ENCODE assay signal across 10 mouse cellular contexts in genomic region chr7:72711193-72712131, GRCm38 (mm10).
DNase-seq lines count a peak whose midpoint lies in the region; ATAC-seq and TF ChIP-seq lines count a peak whose summit lies in the region.
"Had no signal": no experiment of that assay in that cellular context is flagged by ENCODE, and none has a peak within 500 bp of the region (broad histone marks: within the 10 kb centered on the region; RNA-seq: fewer than 3 reads in every experiment).

No protein-coding gene starts in this region.

- H3K27me3 ChIP-seq in kidney, embryonic 15.5 days: no peaks in the 10 kb centered on the region
- H3K27me3 ChIP-seq in forebrain, embryonic 15.5 days: no peaks in the 10 kb centered on the region
- no peaks in the 10 kb centered on the region for H3K27me3 ChIP-seq in liver, postnatal 0 days (ENCODE audit: insufficient read depth, low read length)
- H3K27me3 ChIP-seq: CH12.LX had no signal

- no peak overlapping the region for H3K4me3 ChIP-seq in kidney, embryonic 15.5 days (replicated peaks)
- H3K4me3 ChIP-seq in forebrain, embryonic 15.5 days: no peak overlapping the region
- H3K4me3 ChIP-seq in liver, postnatal 0 days (ENCODE audit: low read depth, low read length): no peak overlapping the region

- WGBS in kidney, embryonic 15.5 days: 32% methylated on average over 8 of the region's 8 CpGs
- WGBS in forebrain, embryonic 15.5 days: 66% methylated on average over 8 of the region's 8 CpGs
- WGBS in liver, postnatal 0 days (ENCODE audit: insufficient replicate concordance): 70% methylated on average over 8 of the region's 8 CpGs

- H3K4me1 ChIP-seq in kidney, embryonic 15.5 days: peaks cover 14% of the 10 kb centered on the region
- H3K4me1 ChIP-seq in forebrain, embryonic 15.5 days: no peaks in the 10 kb centered on the region
- no peaks in the 10 kb centered on the region for H3K4me1 ChIP-seq in liver, postnatal 0 days (ENCODE audit: insufficient read depth)

- no peak overlapping the region for H3K4me2 ChIP-seq in kidney, embryonic 15.5 days
- no peak overlapping the region for H3K4me2 ChIP-seq in forebrain, embryonic 15.5 days (replicated peaks)
- no peak overlapping the region for H3K4me2 ChIP-seq in liver, postnatal 0 days (ENCODE audit: low read depth, low read length)

- no peaks in the 10 kb centered on the region for H3K36me3 ChIP-seq in kidney, embryonic 15.5 days
- H3K36me3 ChIP-seq in forebrain, embryonic 15.5 days: no peaks in the 10 kb centered on the region
- no peaks in the 10 kb centered on the region for H3K36me3 ChIP-seq in liver, postnatal 0 days (replicated peaks; ENCODE audit: insufficient read depth, low read length)

- peak; percentile 54; the same call in 1 of the 2 replicates for ATAC-seq in kidney, embryonic 15.5 days (replicated peaks; ENCODE audit: low FRiP score)
- ATAC-seq in forebrain, embryonic 15.5 days (replicated peaks): no peak
- no peak for ATAC-seq in liver, postnatal 0 days

- no peak for DNase-seq in kidney, adult 18-20 months
- DNase-seq in embryo, embryonic 9.5 days (ENCODE audit: extremely low spot score): peak; percentile 15
- peak; percentile 24 for DNase-seq in heart, postnatal 4 days
- peak; percentile 9 for DNase-seq in lung, postnatal 25 days (ENCODE audit: low spot score)
- DNase-seq in right cerebral cortex, postnatal 14 days: no peak
- DNase-seq in liver, postnatal 0 days: no peak
- DNase-seq: cerebellum, adult 11-12 months had no signal

- TF ChIP-seq CTCF in liver, postnatal 0 days (IDR thresholded peaks at IDR 0.05; ENCODE audit: low read depth): no peak

- H3K9me3 ChIP-seq in kidney, embryonic 15.5 days (replicated peaks): no peaks in the 10 kb centered on the region
- no peaks in the 10 kb centered on the region for H3K9me3 ChIP-seq in forebrain, embryonic 15.5 days
- no peaks in the 10 kb centered on the region for H3K9me3 ChIP-seq in liver, postnatal 0 days (ENCODE audit: low read length)

- no peak for TF ChIP-seq EP300 in liver, postnatal 0 days (IDR thresholded peaks at IDR 0.05; ENCODE audit: low read depth)

- no peak overlapping the region for H3K27ac ChIP-seq in kidney, embryonic 15.5 days
- no peak overlapping the region for H3K27ac ChIP-seq in forebrain, embryonic 15.5 days (replicated peaks)
- H3K27ac ChIP-seq in liver, postnatal 0 days (ENCODE audit: low read depth): no peak overlapping the region

- no peak overlapping the region for H3K9ac ChIP-seq in kidney, embryonic 15.5 days
- H3K9ac ChIP-seq in forebrain, embryonic 15.5 days (replicated peaks): no peak overlapping the region
- H3K9ac ChIP-seq in liver, postnatal 0 days (replicated peaks): no peak overlapping the region

Comparison
In these comparisons a context has a peak if more than half of its experiments do, and no peak if none do; other contexts are left out.
1. DNase-seq: peak in embryo, embryonic 9.5 days (single experiment), heart, postnatal 4 days (single experiment) and lung, postnatal 25 days (single experiment); none in kidney, adult 18-20 months (single experiment), right cerebral cortex, postnatal 14 days (single experiment) and liver, postnatal 0 days (single experiment).